Mouse (Mus musculus) gastrocnemius, adult 18-20 months (tissue): ENCODE measurements around the gene Rps21. TPM values are rescaled to one million over a fixed set of nuclear protein-coding genes. Genes with fewer than 3 reads are reported as not detected.

Experiments
- DNase-seq: peaks from one replicate; pipeline ENCODE4 v3.0.0; 2021; ENCODE audit warnings: low spot score
- total RNA-seq, 2 experiments: library from RNA; stranded (reverse); gene quantifications; 2 replicates each; pipeline ENCODE4 v1.2.3; 2021

The Rps21 gene
- total RNA-seq, 2 experiments from 2014 or later: 355 to 460 TPM

DNA sequence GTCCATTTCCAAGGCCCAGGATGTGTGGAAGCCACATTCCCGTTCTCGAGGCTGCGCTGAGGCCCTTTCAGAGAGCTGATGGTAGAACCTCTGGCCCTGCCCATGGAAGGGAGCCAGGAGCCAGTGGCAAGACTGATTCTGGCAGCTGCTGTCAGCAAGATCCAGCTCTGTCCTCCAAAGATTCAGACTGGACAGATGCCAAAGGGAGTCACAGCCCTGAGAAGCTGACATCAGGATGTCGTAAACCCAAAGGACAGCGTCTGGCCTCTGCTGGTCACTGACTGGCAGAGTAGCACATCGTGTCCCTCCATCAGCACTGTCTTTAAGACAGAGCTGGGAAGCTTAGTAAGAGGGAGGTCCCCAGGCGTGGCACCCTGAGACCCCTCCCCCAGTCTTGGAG lies 28.6 kb upstream of the Rps21 start:
- peak; percentile 80 for DNase-seq

DNA sequence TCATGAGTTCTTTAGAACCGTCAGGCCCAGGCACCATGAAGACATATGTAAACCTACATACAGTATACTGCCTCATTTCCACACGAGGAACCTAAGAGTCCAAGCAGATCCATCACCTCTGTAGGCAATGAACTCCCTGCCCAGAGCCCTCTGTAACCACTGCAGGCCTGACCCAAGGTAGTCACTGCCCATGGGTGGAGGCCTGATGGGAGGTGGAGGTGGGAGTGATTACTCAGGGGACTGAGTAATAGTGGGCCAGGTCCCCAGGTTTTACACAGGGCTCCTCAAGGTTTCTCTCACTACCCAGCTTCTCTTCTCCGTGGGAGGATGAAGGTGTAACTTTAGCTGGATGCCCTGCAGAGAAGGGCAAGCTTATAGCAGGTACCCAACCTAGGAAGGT lies 28.0 kb upstream of the Rps21 start:
- no peak for DNase-seq

DNA sequence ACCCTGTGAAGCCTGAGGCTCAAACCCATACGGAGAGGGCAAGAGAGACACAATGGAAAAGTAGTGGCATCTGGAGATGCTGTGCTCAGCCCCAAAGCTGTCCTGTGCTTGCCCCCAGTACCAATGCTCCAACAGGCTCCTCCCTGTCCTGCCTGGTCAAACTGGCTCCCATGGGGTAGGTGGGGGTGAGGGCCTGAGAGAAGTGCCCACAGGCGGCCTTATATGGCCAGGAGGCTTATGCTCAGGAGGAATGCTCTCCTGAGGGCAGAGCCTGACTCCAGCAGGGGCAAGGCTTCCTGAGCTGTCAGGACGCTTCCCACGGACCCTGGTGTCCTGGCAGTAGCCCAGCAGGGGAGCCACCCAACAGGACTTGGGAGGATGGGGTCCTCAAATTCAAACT lies 26.7 kb upstream of the Rps21 start:
- DNase-seq: no peak

DNA sequence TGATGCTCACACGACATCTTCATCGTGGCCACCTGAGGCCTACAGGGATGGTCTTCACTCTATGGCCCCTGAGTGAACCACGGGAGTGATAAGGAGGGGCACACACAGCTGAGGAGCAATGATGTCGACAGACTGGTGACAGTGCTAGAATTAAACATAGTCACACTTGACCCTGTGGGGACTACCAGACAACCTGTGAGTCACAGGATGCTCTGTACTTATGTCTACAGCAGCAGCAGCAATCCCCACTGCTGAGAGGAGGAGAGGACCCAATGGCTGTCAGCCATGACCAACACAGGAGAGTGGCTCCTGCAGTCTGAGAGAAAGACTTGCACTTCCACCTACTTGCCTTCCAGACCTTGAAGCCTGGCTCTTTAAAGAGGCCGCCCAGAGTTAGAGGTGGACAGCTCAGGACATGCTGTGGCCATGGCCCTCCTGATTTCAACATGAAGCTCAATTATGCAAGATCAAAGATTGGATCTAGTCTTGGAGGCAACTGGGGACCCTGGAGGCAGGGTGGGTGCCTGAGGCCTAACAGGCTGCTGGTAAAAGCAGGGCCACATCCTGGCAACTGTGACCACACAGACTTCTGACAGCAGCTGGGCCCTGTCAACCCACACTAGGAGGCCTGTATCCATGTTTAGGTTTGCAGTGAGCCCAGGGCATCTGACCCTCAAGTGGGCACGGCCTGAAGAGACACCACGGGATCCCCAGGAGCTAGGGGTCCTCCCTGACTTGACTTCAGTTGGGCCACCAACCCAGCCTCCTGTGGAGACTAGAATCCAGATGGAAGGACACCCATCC lies 23.9 kb upstream of the Rps21 start:
- no peak for DNase-seq

DNA sequence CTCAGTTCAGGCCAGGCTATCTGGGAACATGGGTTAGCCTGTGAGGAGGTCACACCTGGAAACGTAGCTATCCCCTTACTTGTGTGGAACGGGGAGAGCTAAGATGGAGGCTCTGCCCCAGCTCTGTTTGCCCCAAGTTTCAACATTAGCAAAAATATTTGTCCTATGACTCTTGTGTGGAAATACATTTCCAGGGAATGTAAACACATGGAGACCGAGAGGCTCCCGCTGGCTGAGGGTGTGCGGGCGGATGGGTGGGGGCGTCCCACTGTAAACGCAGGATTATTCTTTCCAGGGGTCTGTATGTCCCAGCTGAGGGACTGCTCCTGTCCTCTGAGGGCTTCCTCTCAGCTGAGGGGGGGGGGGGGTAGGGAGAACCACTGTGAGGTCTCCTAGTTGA lies 22.8 kb upstream of the Rps21 start:
- DNase-seq: no peak

DNA sequence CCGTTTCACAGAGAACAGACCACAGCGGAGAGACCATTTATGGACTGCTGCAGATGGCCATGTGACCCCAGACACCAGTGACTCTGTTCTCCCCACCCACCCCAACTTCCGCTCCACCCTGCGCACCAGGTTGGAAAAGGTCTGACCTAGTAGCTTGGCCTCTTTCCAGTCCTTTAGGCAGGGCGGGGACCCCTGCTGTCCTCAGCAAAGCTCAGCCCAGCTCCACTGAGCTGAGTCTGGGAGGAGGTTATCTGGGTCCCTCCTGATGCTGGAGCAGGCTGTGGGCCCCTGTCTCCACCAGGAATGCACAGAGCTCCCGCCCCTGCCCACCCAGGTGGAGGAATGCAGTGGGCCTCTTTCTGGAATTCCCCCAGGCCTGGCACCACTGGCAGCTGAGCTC lies 22.2 kb upstream of the Rps21 start:
- DNase-seq: no peak

DNA sequence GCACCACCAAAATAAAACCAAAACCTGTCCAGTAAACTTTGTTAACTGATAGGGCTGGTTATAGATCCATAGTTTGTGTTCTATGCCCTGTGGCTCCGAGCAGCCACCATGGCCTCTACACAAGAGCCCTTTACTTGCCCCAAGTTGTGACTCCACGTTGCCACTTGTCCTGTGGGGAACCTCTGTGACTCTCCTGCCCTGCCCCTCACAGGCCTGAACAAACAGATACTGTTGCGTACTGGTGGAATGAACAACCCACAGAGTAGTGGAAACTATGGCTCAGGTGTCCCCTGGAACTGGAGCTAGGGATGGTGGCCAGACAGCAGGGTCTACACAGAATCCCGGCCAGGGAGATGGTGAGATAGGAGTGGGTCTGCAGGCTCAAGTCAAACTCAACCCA lies 21.4 kb upstream of the Rps21 start:
- no peak for DNase-seq

DNA sequence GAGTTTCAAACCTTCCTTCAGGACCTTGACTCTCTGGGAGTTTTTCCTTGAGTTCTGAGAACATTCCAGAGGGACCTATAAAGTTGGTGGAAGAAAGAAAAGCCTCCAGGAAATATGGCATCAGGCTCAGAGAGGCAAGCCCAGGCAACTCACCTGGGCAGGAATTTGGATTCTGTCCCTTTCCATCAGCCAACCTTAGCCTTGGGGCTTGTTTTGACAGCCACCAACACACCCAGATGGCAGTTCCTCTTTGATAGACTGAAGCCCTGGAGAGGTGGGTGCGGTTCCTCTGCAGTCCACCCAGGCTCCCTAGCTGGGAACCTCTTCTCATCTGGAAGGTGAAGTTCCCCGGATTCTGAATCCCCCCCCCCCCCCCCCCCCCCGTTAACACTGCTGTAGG lies 20.7 kb upstream of the Rps21 start:
- no peak for DNase-seq

DNA sequence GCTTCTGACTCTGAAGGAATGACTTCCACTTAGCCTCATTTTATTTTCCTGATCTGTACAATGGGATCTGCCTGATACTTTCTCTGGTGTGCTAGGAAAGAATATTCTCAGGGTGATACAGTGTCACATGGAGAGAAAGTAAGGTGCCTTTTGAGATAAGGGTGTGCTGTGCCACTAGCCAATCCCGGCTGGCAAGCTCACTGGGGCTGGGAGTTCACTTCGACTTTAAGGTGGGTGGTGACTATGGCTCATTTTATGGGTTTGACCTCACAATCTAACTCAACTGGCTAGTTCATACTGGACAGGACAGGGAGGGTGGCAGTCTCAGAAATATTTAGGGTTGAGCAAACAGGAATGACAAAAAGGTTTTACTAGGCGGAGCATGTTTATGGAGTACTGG lies 20.2 kb upstream of the Rps21 start:
- DNase-seq: no peak

DNA sequence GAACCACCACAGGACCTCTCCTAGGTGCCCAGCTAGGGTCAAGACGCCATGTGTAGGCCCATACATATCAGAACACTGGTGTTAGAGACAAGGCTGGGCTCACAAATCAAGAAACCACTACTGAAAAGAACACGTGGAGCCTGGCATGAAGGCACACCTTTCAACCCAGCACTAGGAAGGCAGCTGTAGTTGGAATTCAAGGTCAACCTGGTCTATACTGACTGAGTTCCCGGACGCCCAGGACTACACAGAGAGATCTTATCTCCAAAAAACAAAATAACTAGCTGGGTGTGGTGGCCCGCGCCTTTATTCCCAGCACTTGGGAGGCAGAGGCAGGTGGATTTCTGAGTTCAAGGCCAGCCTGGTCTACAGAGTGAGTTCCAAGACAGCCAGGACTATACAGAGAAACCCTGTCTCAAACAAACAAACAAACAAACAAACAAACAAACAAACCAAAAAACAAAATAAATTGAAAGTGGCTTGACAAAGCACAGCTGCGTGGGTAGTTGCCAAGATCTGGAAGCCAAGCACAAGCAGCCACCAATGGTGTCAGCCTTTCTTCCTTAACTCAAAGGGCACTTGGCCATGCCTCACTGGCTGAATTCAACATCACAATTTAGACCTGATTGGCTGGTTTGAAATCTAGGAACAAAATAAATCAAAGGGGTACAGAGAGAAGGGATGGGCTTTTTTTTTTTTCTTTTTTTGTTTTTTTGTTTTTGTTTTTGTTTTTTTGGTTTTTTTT lies 19.4 kb upstream of the Rps21 start:
- no peak for DNase-seq

DNA sequence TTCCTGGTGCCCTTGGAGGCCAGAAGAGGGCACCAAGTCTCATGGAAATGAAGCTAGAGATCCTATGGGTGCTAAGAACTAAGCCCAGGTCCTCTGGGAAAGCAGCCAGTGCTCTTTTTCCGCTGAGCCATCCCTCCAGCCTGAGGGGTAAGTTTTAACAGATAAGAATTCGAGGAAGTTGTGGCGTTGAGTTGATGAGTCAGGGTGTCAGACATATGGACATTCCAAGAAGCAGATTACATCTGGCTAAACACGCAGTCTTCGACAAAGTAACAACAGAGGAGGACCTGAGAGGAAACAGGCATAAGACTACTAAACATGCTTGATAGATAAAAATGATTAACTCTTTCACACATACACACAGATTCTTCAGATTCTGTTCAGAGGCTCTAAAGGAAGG lies 18.6 kb upstream of the Rps21 start:
- DNase-seq: no peak

DNA sequence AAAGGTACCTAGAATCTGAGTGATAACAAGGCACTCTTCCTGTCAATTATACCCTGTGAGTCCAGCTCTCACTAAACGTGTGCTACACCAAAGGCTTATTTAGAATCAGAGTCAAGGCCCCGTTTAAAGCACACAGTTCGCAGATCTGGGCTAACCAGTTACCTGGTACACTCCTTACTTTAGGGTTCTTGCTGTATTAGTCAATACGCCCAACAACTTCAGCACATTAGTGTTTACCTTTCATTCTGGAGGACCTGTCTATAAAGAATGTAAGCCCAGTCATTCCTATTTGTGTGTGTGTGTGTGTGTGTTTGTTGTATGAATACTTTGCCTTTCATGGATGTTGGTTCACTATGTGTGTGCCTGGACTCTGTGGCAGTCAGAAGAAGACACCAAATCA lies 14.1 kb upstream of the Rps21 start:
- DNase-seq: no peak

DNA sequence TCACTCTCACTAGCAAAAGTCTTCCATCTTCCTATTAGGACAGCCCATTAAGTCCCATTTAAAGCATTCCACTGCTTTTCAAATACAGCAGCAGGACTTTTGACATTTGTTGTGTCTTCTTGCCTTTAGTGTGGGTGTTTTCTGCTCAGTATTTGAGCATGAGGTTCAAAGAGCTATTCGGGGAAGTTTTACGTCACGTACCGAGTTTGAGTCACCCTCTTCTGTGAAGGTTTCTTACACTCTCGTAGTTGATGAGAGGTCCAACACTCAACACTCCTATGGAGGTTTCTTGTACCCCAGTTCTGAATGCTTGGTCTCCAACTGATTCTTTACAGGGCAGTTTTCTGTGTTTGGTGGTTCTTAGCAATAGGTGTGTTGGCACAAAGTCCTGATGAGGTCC lies 9.3 kb upstream of the Rps21 start:
- no peak for DNase-seq

DNA sequence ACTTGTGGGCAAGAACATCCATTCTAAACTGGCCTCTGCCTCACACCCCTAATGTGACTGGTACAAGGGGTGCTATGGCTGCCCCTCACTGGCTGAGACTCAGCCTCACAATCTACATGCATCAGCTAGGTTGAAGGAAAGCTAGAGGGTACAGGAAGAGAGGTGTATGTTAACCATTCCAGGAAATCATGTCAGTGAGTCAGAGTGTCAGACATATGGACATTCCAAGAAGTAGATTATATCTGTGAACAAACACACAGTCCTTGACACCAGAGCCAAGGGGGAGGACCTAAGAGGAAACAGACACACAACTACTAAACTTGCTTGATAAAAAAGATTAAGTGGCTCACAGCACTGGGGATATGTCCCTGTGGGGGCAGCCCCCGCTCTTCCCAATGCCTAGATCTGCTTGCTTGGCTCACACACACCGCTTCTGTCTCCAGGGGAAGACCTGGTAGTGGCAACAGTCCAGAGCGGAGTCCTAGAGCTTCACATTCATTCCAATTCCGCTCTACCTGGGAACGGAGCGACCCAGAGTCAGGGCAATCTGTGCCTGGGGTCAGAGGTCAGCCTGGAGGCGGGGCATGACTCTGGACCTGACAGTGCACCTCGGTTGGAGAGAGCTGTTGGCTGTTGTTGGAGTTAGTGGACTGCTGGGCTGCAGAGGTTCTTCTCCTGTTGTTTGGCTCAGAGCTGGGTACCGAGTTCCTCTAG lies 8.1 kb upstream of the Rps21 start:
- no peak for DNase-seq

DNA sequence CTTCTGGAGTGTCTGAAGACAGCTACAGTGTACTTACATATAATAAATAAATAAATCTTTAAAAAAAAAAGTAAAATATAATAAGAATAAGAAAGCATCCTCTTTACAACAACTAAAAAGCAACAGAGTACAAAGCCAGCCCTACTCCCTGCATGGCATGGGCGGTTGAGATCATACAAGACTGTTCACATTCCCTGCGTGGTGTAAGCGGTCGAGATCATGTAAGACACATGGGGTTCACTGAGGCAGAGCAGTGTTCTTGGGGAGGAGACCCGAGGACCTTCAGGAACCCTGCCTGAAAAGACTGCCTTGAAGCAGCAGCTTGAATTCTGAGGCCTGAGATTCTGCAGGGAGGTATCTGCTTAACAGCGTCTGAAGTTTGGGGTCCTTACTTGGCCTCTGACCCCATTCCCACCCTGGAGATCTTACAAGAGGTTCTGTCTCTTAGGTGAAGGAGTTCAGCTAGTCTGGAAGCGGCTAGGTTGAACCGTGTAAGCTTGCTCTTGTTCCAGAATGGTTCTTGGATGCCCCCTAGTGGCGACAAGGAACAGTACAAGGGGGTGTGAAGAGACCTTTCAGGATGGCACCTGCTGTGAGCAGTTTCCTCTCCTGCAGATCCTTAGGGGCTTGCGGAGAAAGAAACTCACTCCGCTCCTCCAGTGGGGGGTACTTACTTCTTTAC lies 6.1 kb upstream of the Rps21 start:
- DNase-seq: peak; percentile 87

DNA sequence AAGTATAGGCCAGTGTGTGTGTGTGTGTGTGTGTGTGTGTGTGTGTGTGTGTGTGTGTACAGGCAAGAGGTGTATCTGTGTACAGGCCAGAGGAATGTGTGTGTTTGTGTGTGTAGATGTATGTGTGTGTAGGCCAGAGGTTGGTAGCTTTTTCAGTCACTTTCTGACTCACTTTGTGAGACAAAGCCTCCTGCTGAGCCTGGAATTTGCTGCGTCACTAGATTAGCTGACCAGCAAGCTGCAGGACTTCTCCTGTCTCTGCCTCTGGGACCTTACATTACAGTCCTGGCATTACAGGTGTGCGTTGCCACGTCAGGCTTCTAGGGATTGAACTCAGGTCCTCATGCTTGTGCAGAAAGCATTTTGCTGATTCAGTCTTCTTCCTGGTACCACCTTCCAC lies 5.3 kb upstream of the Rps21 start:
- no peak for DNase-seq

DNA sequence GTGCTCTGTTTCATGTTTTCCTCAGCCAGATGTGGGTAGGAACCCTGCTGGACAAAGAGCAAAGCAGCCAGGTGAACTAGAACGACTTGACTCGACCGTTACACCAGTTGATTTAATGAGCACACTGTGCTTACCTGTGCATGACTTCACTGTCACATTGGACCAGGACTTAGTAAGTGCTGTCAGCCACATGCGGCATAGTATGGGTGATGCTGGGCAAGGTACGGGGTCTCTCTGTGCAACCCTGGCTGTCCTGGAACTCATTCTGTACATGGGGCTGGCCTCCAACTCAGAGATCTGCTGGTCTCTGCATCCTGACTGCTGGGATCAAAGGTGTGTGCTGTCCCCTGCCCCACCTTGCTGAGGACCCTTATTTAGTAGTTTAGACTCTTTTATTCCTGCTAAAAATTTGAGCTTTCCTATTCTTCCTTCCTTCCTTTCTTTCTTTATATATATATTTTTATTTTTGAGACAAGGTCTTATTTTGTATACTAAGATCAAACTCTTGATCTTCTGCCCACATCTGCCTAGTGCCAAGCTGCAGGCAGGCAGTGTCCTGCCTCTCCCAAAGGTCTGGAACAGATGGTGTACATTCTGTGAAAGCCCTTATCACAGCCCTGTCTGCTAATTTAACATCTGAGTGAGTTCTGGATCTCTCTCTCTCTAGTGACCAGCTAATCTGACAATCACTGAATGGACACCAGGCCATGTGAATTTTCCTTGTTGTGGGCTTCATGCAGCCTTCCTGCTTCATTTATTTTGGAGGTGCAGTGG lies 2.6 kb upstream of the Rps21 start:
- no peak for DNase-seq

DNA sequence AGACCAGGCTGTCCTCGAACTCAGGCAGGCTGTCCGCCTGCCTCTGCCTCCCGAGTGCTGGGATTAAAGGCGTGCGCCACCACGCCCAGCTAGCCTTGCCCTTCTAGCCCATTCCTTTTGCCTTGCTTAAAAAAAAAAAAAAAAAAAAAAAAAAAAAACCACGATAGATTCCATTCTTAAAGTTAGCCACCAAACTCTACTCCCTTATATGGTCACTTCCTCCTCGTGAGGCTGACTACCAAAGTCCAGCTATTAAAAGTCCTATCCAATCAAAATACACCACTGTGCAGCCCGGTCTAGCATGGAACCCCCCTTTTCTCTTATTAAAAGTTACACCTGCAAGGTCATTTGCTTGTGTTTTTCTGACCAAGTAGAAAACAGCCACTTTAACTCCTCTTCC lies 1.5 kb upstream of the Rps21 start:
- no peak for DNase-seq

DNA sequence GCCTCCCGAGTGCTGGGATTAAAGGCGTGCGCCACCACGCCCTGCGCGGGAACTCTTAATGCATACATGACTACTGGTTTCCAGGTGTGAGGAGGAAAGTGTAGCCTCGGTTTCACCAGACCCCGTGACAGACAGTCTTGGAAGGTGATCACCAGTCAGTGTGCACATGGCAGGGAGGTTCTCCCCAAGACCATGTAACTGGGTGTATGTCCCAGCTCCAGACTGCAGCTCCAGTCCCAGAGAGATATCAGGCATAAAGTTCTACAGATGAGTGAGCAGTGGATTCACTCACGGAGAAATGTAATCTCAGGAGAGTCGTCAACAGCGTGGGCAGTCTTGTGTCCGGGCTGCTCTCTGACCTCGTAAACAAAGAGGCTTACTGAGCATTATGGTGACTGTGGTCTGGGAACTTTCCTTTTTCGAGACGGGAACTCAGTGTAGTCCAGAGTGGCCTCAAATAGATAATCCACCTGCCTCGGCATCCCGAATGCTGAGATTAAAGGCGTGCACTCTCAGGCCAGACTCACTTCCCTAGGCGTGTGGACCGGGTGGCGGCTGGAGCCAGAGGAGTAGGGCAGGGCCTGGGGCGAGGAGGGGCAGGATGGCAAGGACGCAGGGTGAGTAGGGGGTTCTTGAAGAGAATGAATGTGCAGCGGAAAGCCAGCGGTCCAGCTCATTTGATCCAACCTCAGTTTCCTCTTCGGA lies 729 bp upstream of the Rps21 start:
- no peak for DNase-seq
